ENCODE assay signal across 8 mouse cellular contexts in genomic region chr10:93945364-93945763, GRCm38 (mm10). TPM values are rescaled to one million over a fixed set of nuclear protein-coding genes. Genes with fewer than 3 reads are reported as not detected.
A peak's percentile ranks its signal among the peaks of the same experiment; 100 is the strongest.
DNase-seq lines count a peak whose midpoint lies in the region.

No protein-coding gene starts in this region.

- WGBS in heart, embryonic 10.5 days: 38% methylated on average over 4 of the region's 4 CpGs

- no peaks in the 10 kb centered on the region for H3K36me3 ChIP-seq in heart, embryonic 10.5 days

- no peaks in the 10 kb centered on the region for H3K27me3 ChIP-seq in heart, embryonic 10.5 days (ENCODE audit: insufficient read depth, poor library complexity, severe bottlenecking)

- H3K9me3 ChIP-seq in heart, embryonic 10.5 days: no peaks in the 10 kb centered on the region

- peak; percentile 77 for DNase-seq in heart, adult 11 months
- DNase-seq in heart, embryonic 10.5 days (ENCODE audit: low spot score): no peak
- peak; percentile 62 for DNase-seq in 416B (ENCODE audit: low read depth)
- DNase-seq in cerebellum, adult 11 months: peak; percentile 32
- peak; percentile 22 for DNase-seq in induced T-regulatory cell, adult 2 months (ENCODE audit: low read depth)
- peak; percentile 23 for DNase-seq in lung, postnatal 25 days (ENCODE audit: low spot score)
- no peak for DNase-seq in urinary bladder, postnatal 14 days (ENCODE audit: low spot score)
- DNase-seq in ovary, postnatal 36 days (ENCODE audit: low spot score): no peak

- peaks cover 4% of the 10 kb centered on the region; the same call in 1 of the 2 replicates for H3K4me1 ChIP-seq in heart, embryonic 10.5 days

- no peak overlapping the region for H3K4me3 ChIP-seq in heart, embryonic 10.5 days

- no peak overlapping the region for H3K27ac ChIP-seq in heart, embryonic 10.5 days

RNA-seq across cellular contexts. Expression of gene Metap2, which starts 48.5 kb away (rescaled TPM):
- polyA plus RNA-seq in heart, embryonic 10.5 days (2016; fragmentation: Nextera tagmentation; extraction: Ambion mirVana): 176 and 208 TPM in 2 replicates

Comparison
In these comparisons a context has a peak if more than half of its experiments do, and no peak if none do; other contexts are left out.
1. DNase-seq: peak in heart, adult 11 months (single experiment), 416B (single experiment), cerebellum, adult 11 months (single experiment), induced T-regulatory cell, adult 2 months (single experiment) and lung, postnatal 25 days (single experiment); none in heart, embryonic 10.5 days (single experiment), urinary bladder, postnatal 14 days (single experiment) and ovary, postnatal 36 days (single experiment).